In the genomic region with DNA sequence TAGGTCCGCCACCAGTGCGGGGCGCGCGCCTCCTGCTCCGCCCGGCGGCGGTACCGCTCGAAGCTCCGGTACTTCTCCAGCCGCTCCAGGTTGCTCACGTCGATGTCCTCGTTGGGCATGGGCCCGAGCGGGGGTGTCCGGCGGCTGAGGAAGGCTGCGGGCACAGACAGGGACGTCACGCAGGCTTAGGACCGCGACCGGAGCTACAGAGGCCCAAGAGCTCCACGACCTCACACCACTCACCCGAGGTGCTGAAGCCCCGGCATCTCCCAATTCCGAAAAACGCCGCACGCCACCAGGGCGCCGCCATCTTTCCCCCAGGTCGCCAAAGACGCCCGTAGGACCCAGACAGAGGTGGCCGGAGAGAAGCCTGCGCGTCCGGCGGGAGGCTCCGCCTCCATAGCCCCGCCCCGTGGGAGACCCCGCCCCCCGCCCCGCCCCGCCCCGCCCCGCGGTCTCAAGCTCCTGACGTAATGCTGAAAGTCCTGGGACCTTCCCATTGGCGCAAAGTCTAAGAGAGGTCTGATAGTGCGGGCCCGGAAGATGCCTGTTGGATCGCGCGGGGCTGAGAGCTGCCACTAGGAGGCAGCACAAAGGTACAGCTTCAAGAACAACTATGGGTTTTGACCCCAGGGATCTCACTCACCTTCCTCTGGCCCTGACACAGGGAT, we compare ENCODE assay signal across 8 mouse cellular contexts. TPM values are rescaled to one million over a fixed set of nuclear protein-coding genes. Genes with fewer than 3 reads are reported as not detected.
DNase-seq lines count a peak whose midpoint lies in the region; ATAC-seq and TF ChIP-seq lines count a peak whose summit lies in the region.

A gene (minus strand): TSS at position 401 of the 671 bp plus-strand sequence.

- H3K27ac ChIP-seq in heart, embryonic 11.5 days (ENCODE audit: low read depth, low read length) = peak within 1 kb of the TSS; percentile 65
- peak within 1 kb of the TSS; percentile 62 for H3K27ac ChIP-seq in kidney, embryonic 16.5 days (ENCODE audit: low read length)
- peak within 1 kb of the TSS; percentile 73 for H3K27ac ChIP-seq in liver, adult 2 months (replicated peaks; ENCODE audit: insufficient read depth, low read depth, low read length)

- peak within 1 kb of the TSS; percentile 87 for H3K9ac ChIP-seq in heart, embryonic 11.5 days (ENCODE audit: low read depth, low read length)
- H3K9ac ChIP-seq in kidney, embryonic 16.5 days (replicated peaks; ENCODE audit: low read length) = peak within 1 kb of the TSS; percentile 91
- H3K9ac ChIP-seq in liver, adult 2 months (ENCODE audit: low read depth, low read length) = peak within 1 kb of the TSS; percentile 94

- under 1% methylated on average over 60 of the region's 60 CpGs for WGBS in heart, embryonic 11.5 days (ENCODE audit: insufficient replicate concordance)
- WGBS in kidney, embryonic 16.5 days = under 1% methylated on average over 55 of the region's 60 CpGs
- under 1% methylated on average over 60 of the region's 60 CpGs for WGBS in liver, adult 2 months

- TF ChIP-seq CTCF in liver, adult 2 months (IDR thresholded peaks at IDR 0.05; ENCODE audit: low read depth, low read length) = peak; percentile 89

- peak within 1 kb of the TSS; percentile 74 for H3K4me3 ChIP-seq in heart, embryonic 11.5 days (ENCODE audit: low read depth, low read length)
- peak within 1 kb of the TSS; percentile 92 for H3K4me3 ChIP-seq in kidney, embryonic 16.5 days (ENCODE audit: low read length)
- peak within 1 kb of the TSS; percentile 99 for H3K4me3 ChIP-seq in liver, adult 2 months (ENCODE audit: insufficient read depth, low read depth, low read length)
- H3K4me3 ChIP-seq in myocyte = peak within 1 kb of the TSS; percentile 79

- peak; percentile 57 for TF ChIP-seq POLR2A in liver, adult 2 months (IDR thresholded peaks at IDR 0.05; ENCODE audit: extremely low read depth, insufficient read depth, low read length)
- TF ChIP-seq POLR2A in myocyte (IDR thresholded peaks at IDR 0.05; ENCODE audit: insufficient read length, low read depth) = peak; percentile 58

- H3K4me2 ChIP-seq in heart, embryonic 11.5 days = peak within 1 kb of the TSS; percentile 75
- H3K4me2 ChIP-seq in kidney, embryonic 16.5 days (replicated peaks; ENCODE audit: low read depth, low read length) = peak within 1 kb of the TSS; percentile 74
- peak within 1 kb of the TSS; percentile 73 for H3K4me2 ChIP-seq in myocyte (ENCODE audit: low read depth)

- peaks cover 5% of the 10 kb centered on the region; the same call in 1 of the 2 replicates for H3K79me2 ChIP-seq in liver, adult 2 months (ENCODE audit: control insufficient read depth, insufficient read depth, low read length)
- peaks cover 25% of the 10 kb centered on the region for H3K79me2 ChIP-seq in myocyte (ENCODE audit: control insufficient read depth, insufficient read depth)

- DNase-seq in B cell, adult 2 months = peak; percentile 86 to 87
- DNase-seq in brain, adult 2 months (ENCODE audit: low read depth, low spot score) = peak; percentile 98
- DNase-seq in liver, adult 2 months (ENCODE audit: extremely low read depth, low read depth, low spot score) = peak; percentile 91
- DNase-seq in splenic B cell, adult 2 months (ENCODE audit: low read depth, low spot score) = peak; percentile 97

- peaks cover 10% of the 10 kb centered on the region; the same call in 1 of the 2 replicates for H3K36me3 ChIP-seq in heart, embryonic 11.5 days (ENCODE audit: control insufficient read depth, insufficient read depth, low read length)
- H3K36me3 ChIP-seq in kidney, embryonic 16.5 days (ENCODE audit: insufficient read depth, low read length) = peaks cover 29% of the 10 kb centered on the region
- peaks cover 5% of the 10 kb centered on the region; the same call in 1 of the 2 replicates for H3K36me3 ChIP-seq in liver, adult 2 months (ENCODE audit: control insufficient read depth, insufficient read depth, low read length)
- H3K36me3 ChIP-seq in myocyte (ENCODE audit: control insufficient read depth, insufficient read depth) = peaks cover 7% of the 10 kb centered on the region
- no peaks in the 10 kb centered on the region; the same call in 1 of the 2 replicates for H3K36me3 ChIP-seq in splenic B cell, adult 2 months (ENCODE audit: control insufficient read depth, insufficient read depth, low read length, poor library complexity, severe bottlenecking)

- H3K4me1 ChIP-seq in heart, embryonic 11.5 days (ENCODE audit: control insufficient read depth, insufficient read depth, low read length) = peaks cover 9% of the 10 kb centered on the region; the same call in 1 of the 2 replicates
- H3K4me1 ChIP-seq in kidney, embryonic 16.5 days (ENCODE audit: insufficient read depth, low read length) = peaks cover 13% of the 10 kb centered on the region
- peaks cover 10% of the 10 kb centered on the region for H3K4me1 ChIP-seq in liver, adult 2 months (ENCODE audit: control insufficient read depth, insufficient read depth, low read length)

- no peaks in the 10 kb centered on the region for H3K9me3 ChIP-seq in heart, embryonic 11.5 days (replicated peaks; ENCODE audit: control insufficient read depth, low read length)
- H3K9me3 ChIP-seq in kidney, embryonic 16.5 days (ENCODE audit: low read length) = no peaks in the 10 kb centered on the region

- H3K27me3 ChIP-seq in heart, embryonic 11.5 days (ENCODE audit: control insufficient read depth, insufficient read depth, low read length) = no peaks in the 10 kb centered on the region
- no peaks in the 10 kb centered on the region for H3K27me3 ChIP-seq in kidney, embryonic 16.5 days (ENCODE audit: insufficient read depth, low read length)
- no peaks in the 10 kb centered on the region for H3K27me3 ChIP-seq in liver, adult 2 months (ENCODE audit: control insufficient read depth, insufficient read depth, low read length)
- H3K27me3 ChIP-seq in myocyte (ENCODE audit: control insufficient read depth, insufficient read depth, insufficient read length) = no peaks in the 10 kb centered on the region
- no peaks in the 10 kb centered on the region for H3K27me3 ChIP-seq in splenic B cell, adult 2 months (ENCODE audit: control insufficient read depth, insufficient read depth, low read length, poor library complexity, severe bottlenecking)

- peak within 1 kb of the TSS; percentile 67 for H3ac ChIP-seq in myocyte (ENCODE audit: control insufficient read depth, insufficient read length)

- peak; percentile 74 for ATAC-seq in erythroblast, adult 5-6 weeks (replicated peaks; ENCODE audit: low FRiP score, poor library complexity, severe bottlenecking)
- peak; percentile 90 for ATAC-seq in heart, embryonic 11.5 days (replicated peaks; ENCODE audit: insufficient number of reproducible peaks, low FRiP score, low TSS enrichment)
- peak; percentile 97 for ATAC-seq in kidney, embryonic 16.5 days (ENCODE audit: low FRiP score, low TSS enrichment)

TF ChIP-seq in myocyte, 11 proteins besides CTCF, POLR2A, EP300 and RAD21:
- TF ChIP-seq SRF (IDR thresholded peaks at IDR 0.05; ENCODE audit: control insufficient read depth, insufficient read length, low read depth) (peak; percentile 6), POLR2AphosphoS2 (IDR thresholded peaks at IDR 0.05; ENCODE audit: insufficient read length, low read depth) (peak; percentile 56), CEBPB (IDR thresholded peaks at IDR 0.05; ENCODE audit: insufficient read depth, poor library complexity, severe bottlenecking) (no peak)

RNA-seq across cellular contexts. Expression of the gene that starts here (rescaled TPM):
- 10.0 and 19.8 TPM in 2 replicates for total RNA-seq in erythroblast, adult 5-6 weeks (2015; ENCODE audit: low replicate concordance)
- 5.2 and 6.7 TPM in 2 replicates for total RNA-seq in erythroblast, adult 5-6 weeks (2017; ENCODE audit: low replicate concordance)
- 109 and 116 TPM in 2 replicates for polyA plus RNA-seq in heart, embryonic 11.5 days (2014; fragmentation: Nextera tagmentation; extraction: Ambion mirVana)
- polyA plus RNA-seq in kidney, embryonic 16.5 days (2015; fragmentation: Nextera tagmentation; extraction: Ambion mirVana) = 119 and 120 TPM in 2 replicates
- total RNA-seq in liver, adult 2 months (2014; rRNA removed) = 26.4 and 40.2 TPM in 2 replicates
- polyA plus RNA-seq in liver, adult 2 months (2012; rRNA removed) = 63.7 and 77.7 TPM in 2 replicates
- polyA plus RNA-seq in myocyte (2012; fragmentation: generic; extraction: Trizol) = 141 TPM

Comparison
In these comparisons a context has a peak if more than half of its experiments do, and no peak if none do; other contexts are left out.
1. Peak in every context shown above with its lines: DNase-seq, ATAC-seq, H3K4me3 ChIP-seq and H3K27ac ChIP-seq.